Mouse (Mus musculus) G1E (cell line): ENCODE measurements around the gene Ext2.

Experiments used
- CTCF ChIP-seq: IDR thresholded peaks from 2 replicates; pipeline ENCODE4 v1.5.1; 2012; ENCODE audit warnings: low read depth, low read length, inconsistent platforms, mixed read lengths
- GATA1 ChIP-seq: IDR thresholded peaks from 2 replicates; pipeline ENCODE4 v1.6.1; 2012; ENCODE audit warnings: borderline replicate concordance, low read length, inconsistent platforms, mixed read lengths
- POLR2AphosphoS5 ChIP-seq: IDR thresholded peaks from 2 replicates; pipeline ENCODE4 v1.6.1; 2012; ENCODE audit warnings: low read depth, low read length, inconsistent platforms; ENCODE audit not compliant: insufficient replicate concordance
- TAL1 ChIP-seq: conservative IDR thresholded peaks from 2 replicates; pipeline ENCODE4 v1.6.1; 2012; ENCODE audit warnings: low read depth, low read length, inconsistent platforms, mixed read lengths

- TF ChIP-seq TAL1 (no peak), CTCF (no peak), GATA1 (no peak), POLR2AphosphoS5 (no peak)
Observed at GRCm38 (mm10) chr2:93782682-93783081, 39.7 kb downstream of the Ext2 start.
